Mouse (Mus musculus) ES-E14 (cell line): ENCODE measurements around the gene Slc22a26. TPM values are rescaled to one million over a fixed set of nuclear protein-coding genes. Genes with fewer than 3 reads are reported as not detected.
"Not testable (repeated sequence)": the region's sequence is repeated elsewhere in the genome, so short reads cannot be mapped to it uniquely, and the experiment has no call there.

Experiments used
- DNase-seq: peaks from one replicate; pipeline ENCODE4 v3.0.0-alpha.2; 2013; ENCODE audit warnings: low read depth, low spot score
- H3K27ac ChIP-seq: 2 replicates; pipeline ENCODE4 v1.5.1; 2012; ENCODE audit warnings: low read depth, mild to moderate bottlenecking, low read length, moderate library complexity, mixed read lengths; ENCODE audit not compliant: poor library complexity, insufficient read depth, severe bottlenecking
- H3K36me3 ChIP-seq: 2 replicates; pipeline ENCODE4 v1.6.1; 2012; ENCODE audit warnings: mild to moderate bottlenecking, low read length, moderate library complexity, mixed read lengths; ENCODE audit not compliant: control insufficient read depth, poor library complexity, insufficient read depth, severe bottlenecking
- H3K4me1 ChIP-seq, 2 experiments: fragments of 150-350 bp in 1 of 2; sonication (generic) in 1 of 2; 2 replicates each; pipeline ENCODE4 v1.6.1; 2012; ENCODE audit warnings: low read length in 2 of 2, mild to moderate bottlenecking in 1 of 2, mixed read lengths in 1 of 2; ENCODE audit not compliant: control insufficient read depth in 2 of 2, insufficient read depth in 2 of 2, poor library complexity in 1 of 2
- H3K4me3 ChIP-seq, 2 experiments: fragments of 150-350 bp in 1 of 2; sonication (generic) in 1 of 2; 2 replicates each; pipeline ENCODE4 v1.5.1; 2012; ENCODE audit warnings: low read length in 2 of 2, low read depth in 1 of 2, mild to moderate bottlenecking in 1 of 2, mixed read lengths in 1 of 2; ENCODE audit not compliant: insufficient read depth in 1 of 2, poor library complexity in 1 of 2, severe bottlenecking in 1 of 2
- H3K9ac ChIP-seq: 2 replicates; pipeline ENCODE4 v1.6.1; 2012; ENCODE audit warnings: low read depth, mild to moderate bottlenecking, low read length, mixed read lengths; ENCODE audit not compliant: poor library complexity, insufficient read depth, severe bottlenecking
- H3K9me3 ChIP-seq: fragments of 150-350 bp; sonication (generic); 2 replicates; pipeline ENCODE4 v1.6.1; 2012; ENCODE audit warnings: low read depth, mild to moderate bottlenecking, low read length; ENCODE audit not compliant: control insufficient read depth, insufficient read depth
- CHD2 ChIP-seq: IDR thresholded peaks from 2 replicates; pipeline ENCODE4 v1.6.1; 2014; ENCODE audit warnings: mild to moderate bottlenecking, low read depth, low read length, inconsistent platforms
- HCFC1 ChIP-seq: IDR thresholded peaks from 2 replicates; pipeline ENCODE4 v1.6.1; 2012; ENCODE audit warnings: low read length, inconsistent platforms, borderline replicate concordance; ENCODE audit not compliant: insufficient read depth
- MAFK ChIP-seq: IDR thresholded peaks from 2 replicates; pipeline ENCODE4 v1.6.1; 2014; ENCODE audit warnings: mild to moderate bottlenecking, low read depth, low read length, inconsistent platforms; ENCODE audit not compliant: insufficient read depth
- ZC3H11A ChIP-seq: IDR thresholded peaks from 2 replicates; pipeline ENCODE4 v1.6.1; 2012; ENCODE audit warnings: low read depth, mild to moderate bottlenecking, inconsistent platforms, low read length, borderline replicate concordance
- ZNF384 ChIP-seq: IDR thresholded peaks from 2 replicates; pipeline ENCODE4 v1.6.1; 2012; ENCODE audit warnings: low read depth, low read length, inconsistent platforms
- in situ Hi-C, 2 experiments: fragments of 600-800 bp; cut with MboI; formaldehyde crosslinking; loops; one replicate each; pipeline ENCODE4 v1.15.1; 2025; ENCODE audit warnings: low sequenced_read_pairs in 2 of 2, inconsistent platforms in 1 of 2; ENCODE audit not compliant: unreplicated experiment in 2 of 2
- total RNA-seq: library from RNA; depleted of rRNA; stranded (reverse); fragments of 300-350 nt; gene quantifications from 2 replicates; pipeline ENCODE4 v1.2.3, GENCODE M21; 2012; rRNA removed

Gene Slc22a26
- total RNA-seq, 1 experiment = not detected

DNA sequence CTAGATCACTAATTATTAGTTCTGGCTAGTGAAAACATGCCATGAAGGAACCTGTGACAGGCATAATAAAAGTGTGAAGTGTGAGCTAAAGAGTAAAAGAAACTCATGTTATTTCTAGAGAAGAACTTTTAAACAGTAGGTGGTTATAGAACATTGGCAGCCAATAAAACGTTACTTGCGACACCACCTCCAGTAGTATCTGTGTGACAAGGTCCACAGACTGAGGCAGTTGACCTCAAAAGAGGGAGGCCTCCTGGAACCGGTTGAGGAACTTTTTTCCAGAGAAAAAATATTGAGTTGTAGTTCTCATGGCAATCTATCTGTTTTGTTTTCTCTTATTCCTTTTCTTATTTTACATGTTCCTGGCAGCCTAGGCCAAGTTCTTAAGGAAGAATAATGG, 36.9 kb downstream of the Slc22a26 start:
- Histone ChIP-seq H3K27ac (no peak overlapping the region), H3K4me1 (no peaks in the 10 kb centered on the region; a peak in 1 of 4 replicates), H3K9me3 (no peaks in the 10 kb centered on the region), H3K36me3 (no peaks in the 10 kb centered on the region), H3K4me3 (no peak overlapping the region), H3K9ac (no peak overlapping the region)
- DNase-seq = no peak
- in situ Hi-C loops = no loop called here
- TF ChIP-seq MAFK (no peak), CHD2 (no peak), HCFC1 (no peak), ZC3H11A (no peak), ZNF384 (no peak)

DNA sequence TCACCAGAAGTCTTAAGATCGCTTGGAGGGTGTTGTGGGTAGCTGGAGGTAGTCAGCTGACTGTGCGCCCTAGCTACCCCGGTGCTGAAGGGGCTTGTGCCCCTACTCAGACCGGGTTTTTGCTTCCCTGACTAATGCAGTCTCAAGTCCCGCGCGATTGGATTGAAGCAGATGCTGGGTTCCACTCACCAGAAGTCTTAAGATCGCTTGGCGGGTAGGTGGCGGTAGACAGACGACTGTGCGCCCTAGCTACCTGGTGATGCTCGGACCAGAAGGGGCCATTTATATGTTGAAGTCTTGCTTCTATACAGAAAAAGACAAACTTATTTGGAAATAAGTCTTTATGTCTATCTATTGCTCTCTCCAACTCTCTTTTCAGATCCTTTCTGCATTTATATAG, 49.1 kb downstream of the Slc22a26 start:
- DNase-seq, H3K4me1 ChIP-seq, H3K9me3 ChIP-seq, H3K36me3 ChIP-seq, in situ Hi-C loops, H3K27ac ChIP-seq, H3K9ac ChIP-seq: not testable (repeated sequence)
- 0 out of 2 replicates have a peak, but pooled peaks have one; percentile 44 for TF ChIP-seq CHD2
- peak overlapping the region in 1 of 2 experiments; percentile 12; a peak in 1 of 4 replicates for H3K4me3 ChIP-seq

Other genes with a start within 250 kb of the Slc22a26 start
- gene Pla2g16, start 245.2 kb downstream of the Slc22a26 start, total RNA-seq = 8.3 and 10.3 TPM in 2 replicates
- 0.45 and 0.53 TPM in 2 replicates for gene Lgals12, start 195.5 kb downstream of the Slc22a26 start, total RNA-seq
- gene Hrasls5, start 190.1 kb downstream of the Slc22a26 start, total RNA-seq = not detected in 2 replicates
- gene Slc22a19, start 91.4 kb downstream of the Slc22a26 start, total RNA-seq = not detected in 2 replicates
- gene Slc22a27, start 163.4 kb upstream of the Slc22a26 start, total RNA-seq = not detected in 2 replicates